Mouse (Mus musculus): ENCODE measurements at regions not wholly inside any gene's neighbourhood (a gene's known extent, or its start where the extent isn't known, plus 50 kb on each side); places are given as distances from the start of the nearest gene placed in this dataset.
A peak's percentile ranks its signal among the peaks of the same experiment; 100 is the strongest.

DNA sequence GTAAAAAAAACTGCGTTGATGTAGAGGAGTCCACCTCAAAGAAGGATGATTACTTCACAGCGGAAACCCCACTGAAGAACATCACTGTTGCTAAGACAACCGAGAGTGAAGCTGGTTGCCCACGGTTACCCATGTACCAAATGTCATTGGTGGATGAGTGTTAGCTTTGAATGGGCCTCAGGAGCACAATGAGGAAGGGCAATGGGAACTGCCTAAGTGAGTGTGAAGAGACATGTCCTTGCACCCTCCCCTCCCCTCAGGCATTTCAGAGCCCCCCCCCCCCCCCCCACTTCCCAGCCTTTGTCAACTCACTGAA, 96.1 kb upstream of the Chd2 start:
- DNase-seq (ENCODE audit: low spot score in 2 of 2): no peak

DNA sequence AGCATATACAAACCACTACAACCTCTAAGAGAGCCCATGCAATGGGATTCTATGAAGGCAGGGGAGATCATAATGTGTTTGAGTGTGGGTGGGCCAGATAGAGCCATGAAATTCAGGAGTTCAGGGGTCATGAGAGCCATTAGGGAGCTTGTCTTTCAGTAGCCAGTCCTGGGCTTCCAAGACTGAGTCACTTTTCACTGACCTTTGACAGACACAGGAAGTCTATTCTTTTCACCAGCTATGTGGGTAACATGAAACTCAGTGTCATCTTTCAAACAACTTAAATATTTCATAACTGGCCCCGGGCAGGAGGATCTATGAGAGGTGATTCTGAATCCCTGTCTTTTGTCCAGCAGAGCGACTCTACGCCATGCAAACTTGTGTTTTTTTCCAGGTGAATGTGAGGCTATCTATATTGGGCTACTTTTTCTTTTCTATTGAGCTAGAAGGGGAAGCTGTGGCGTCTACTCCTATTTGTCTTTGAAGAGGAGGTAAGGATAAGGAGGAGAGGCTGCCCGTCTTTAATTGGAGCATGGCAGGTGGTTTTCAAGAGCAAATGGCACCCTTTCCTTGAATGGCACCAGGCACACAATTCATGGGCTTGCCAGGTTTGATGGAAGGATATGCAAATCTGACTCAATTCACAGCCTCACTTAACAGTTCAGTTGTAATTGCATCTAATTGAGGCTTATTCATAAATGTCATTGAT, 95.6 kb upstream of the Chd2 start:
- DNase-seq (ENCODE audit: low spot score in 2 of 2): no peak

DNA sequence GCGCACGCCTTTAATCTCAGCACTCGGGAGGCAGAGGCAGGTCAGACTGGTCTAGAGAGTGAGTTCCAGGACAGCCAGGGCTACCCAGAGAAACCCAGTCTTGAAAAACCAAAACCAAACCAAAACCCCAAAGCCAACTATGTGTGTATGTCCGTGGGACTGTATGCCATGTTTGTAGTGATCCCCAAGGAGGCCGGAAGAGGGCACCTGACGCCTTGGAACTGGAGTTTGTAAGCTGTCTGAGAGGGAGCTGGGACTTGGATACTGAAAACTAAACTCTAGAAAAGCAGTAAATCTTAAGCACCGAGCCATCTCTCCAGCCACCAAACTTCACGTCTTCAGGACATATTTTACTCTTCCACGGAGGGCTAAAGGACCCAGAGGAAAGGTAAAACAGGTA, 93.8 kb upstream of the Chd2 start:
- no peak for DNase-seq (ENCODE audit: low spot score in 2 of 2)

DNA sequence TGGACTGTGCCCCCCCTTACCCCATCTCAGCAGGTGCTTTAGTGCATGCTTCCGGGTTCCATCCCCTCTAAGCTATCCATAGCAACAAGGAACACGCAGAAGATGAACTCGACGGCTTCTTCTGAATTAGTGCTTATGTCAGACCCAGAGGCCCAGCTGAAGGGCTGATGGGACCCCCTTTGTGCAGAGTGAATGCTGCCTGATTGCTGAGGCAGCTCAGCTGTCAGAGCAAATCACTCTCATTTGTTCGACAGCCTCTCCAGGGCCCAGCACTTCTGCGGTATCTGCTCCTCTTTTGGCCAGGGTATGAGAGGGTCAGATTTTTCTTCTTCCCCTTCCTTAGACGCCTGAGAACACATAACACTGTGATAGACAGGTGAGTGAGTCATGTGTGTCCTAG, 89.2 kb upstream of the Chd2 start:
- DNase-seq (ENCODE audit: low spot score in 2 of 2): no peak

DNA sequence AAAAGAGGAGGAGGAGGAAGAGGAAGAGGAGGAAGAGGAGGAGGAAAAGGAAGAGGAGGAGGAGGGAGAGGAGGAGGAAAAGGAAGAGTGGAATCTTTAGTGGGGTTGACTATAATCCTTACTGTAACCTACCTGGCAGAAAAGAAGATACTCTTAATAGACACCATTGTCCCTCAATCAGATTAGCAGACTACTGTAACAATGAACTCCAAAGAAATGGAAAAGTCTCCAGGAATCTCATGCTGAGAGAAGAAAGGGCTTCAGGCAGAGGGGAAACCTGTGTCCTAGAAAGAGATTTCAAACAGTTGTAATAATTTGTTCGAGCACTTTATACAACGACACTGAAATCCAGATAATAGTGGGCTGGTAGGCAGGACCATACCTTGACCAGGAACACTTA, 87.6 kb upstream of the Chd2 start:
- no peak for DNase-seq (ENCODE audit: low spot score in 2 of 2)

DNA sequence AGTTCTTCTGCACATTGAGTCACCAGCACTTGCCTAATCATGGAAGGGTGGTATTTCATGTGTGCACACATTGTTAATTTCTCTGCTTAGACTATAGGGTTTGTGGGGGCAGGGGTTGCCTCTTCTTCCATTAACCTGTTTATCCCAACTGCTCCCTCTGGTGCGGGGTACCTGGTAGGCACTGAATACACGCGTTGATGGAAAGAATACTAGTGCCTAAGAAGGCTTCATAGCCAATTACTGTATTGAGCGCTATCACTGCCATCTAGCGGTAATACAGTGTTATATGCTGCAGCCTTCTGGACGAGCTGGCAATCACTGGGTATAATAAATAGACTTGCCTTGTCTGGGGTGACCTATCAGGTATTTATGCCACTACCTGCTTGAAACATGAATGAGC, 86.4 kb upstream of the Chd2 start:
- DNase-seq (ENCODE audit: low spot score in 2 of 2): peak in 1 of 2 experiments; percentile 63

DNA sequence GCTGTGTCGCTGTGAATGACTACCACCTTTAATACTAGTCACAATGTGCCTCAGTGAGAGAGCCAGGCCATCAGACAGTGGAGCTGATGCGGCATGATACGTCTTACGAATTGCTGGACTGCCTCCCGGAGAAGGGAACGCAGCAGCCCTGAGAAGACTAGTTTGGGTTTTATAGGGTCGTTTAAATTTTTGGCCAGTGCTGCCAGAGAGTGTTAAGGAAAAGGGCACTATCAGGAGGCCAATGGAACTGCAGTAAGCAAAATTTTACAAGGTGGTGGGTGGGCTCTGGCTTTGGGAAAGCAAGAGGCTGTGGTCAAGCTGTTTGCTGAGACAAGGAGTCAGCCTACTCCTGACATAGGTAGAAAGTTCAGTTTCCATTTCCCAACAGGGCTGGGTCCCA, 84.7 kb upstream of the Chd2 start:
- no peak for DNase-seq (ENCODE audit: low spot score in 2 of 2)

DNA sequence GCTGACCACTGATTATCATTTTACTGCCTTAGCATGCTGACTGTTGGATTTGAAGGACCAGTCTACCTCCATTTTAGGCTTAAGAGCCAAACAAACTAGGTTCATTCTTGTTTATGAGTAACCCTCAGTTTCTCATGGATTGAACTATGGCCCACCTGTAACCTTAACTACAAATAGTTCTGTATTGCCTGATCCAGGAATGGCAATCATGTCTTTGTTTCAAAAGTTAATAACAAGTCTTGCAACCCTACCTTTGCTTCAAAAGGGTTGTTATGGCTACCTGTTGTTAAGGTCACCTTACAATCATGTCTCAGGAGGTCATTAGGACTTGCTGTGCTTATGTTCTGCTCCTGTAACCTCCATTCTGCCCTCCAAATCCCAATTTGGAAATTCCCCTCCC, 84.0 kb upstream of the Chd2 start:
- no peak for DNase-seq (ENCODE audit: low spot score in 2 of 2)

DNA sequence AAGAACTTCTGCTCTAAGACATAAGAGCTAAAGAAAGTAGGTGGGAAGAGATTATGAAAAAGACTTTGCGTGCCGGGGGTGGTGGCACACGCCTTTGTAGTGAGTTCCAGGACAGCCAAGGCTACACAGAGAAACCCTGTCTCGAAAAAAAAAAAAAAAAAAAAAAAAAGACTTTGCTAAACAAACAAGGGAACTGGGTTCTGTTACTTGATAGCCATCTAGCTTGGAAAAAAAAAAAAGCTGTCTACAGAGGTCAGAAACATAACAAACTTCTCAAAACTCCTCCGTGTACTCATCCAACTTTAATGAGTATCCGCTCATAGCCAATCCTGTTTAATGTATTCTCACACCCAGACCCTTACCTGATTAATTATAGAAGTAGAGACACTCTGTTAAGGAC, 83.4 kb upstream of the Chd2 start:
- no peak for DNase-seq (ENCODE audit: low spot score in 2 of 2)

DNA sequence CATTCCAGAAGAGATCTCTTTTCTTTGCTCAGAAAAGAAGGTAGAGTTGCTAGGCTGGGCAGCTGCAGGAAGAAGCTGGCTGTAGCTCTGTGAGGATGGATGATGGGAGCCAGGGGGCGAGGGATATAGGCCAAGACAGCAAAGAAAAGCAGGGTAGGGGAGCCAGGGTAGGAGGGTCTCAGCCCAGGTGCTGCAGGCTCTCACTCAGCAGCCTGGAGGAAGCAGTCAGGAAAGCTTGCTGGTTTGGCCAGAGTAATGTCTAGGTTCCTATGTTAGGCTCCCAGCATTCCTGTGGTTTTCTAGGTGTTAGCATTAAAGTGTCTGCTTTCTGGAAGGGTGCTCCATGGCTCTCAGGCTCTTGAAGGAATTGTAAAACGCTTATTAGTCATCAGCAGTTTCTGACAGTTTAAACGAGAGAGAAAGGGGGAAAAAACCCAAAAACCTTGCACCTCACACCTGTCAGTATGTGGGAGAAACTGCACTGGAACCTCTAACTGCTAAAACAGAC, 82.5 kb upstream of the Chd2 start:
- no peak for DNase-seq (ENCODE audit: low spot score in 2 of 2)

DNA sequence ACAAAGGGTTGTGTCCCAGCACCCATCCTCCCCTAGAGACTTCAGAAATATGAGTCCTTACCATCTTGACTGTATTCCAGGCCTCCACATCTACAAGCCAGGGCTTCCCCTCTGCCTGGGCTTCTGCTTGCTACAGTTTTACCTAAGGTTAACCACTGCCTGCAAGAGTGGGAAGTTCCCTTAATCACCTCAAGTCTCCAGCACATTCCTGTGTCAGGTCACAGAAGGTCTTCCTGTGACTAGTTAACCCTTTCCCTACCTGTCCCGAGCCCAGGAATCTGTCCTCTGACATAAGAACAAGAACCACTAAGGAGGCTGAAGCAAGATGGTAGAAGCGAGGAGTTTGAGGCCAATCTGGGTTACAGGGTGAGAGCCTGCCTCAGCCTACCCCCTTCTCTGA, 80.8 kb upstream of the Chd2 start:
- DNase-seq (ENCODE audit: low spot score in 2 of 2): no peak

DNA sequence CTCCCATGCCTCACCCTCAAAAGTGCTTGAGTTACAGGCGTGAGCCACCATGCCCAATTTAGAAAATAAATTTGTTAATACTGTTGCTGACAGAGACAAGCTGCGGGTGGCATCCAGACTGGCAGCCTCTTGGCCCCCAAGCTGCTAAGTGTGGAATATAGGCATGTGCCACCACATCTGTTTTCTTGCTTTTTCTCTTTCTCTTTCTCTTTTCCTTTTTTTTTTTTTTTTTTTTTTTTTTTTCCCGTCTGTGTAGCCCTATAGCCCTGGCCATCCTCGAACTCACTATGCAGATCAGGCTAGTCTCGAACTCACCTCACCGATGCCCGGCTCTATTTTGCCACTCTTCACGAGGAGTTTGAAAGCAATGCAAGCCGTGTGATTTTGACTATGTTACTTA, 78.7 kb upstream of the Chd2 start:
- DNase-seq (ENCODE audit: low spot score in 2 of 2): no peak

DNA sequence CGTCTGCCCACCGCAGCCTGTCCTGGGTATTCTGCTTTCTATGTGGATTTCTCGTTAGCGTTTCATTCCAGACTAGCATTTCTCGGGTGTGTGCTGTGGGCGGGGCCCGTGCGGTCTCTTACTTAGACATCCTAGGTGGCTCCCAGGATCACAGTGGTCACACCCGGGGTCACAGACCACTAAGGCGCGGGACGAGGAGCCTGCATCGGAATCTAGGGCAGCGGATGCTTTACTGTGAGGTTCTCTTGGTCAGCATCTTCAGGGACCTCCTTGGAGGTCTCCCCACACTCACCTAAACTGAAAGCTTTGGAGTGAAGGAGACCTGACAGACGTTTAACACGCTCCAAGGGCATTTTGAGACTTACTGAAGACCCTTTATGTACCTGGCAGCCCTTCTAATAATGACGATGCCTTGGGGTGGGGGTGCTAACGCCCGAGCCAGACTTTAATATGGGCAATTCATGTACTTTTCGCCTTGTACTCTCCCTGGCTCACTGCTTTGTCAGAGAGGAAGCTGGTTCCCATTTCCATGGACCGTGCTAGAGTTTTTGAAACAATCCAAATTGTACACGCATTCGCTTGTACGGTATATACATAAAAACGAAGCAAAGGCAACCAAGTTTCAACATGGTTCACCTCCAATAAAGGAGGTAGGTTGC, 77.3 kb upstream of the Chd2 start:
- DNase-seq (ENCODE audit: low spot score in 2 of 2): peak in 1 of 2 experiments; percentile 29

DNA sequence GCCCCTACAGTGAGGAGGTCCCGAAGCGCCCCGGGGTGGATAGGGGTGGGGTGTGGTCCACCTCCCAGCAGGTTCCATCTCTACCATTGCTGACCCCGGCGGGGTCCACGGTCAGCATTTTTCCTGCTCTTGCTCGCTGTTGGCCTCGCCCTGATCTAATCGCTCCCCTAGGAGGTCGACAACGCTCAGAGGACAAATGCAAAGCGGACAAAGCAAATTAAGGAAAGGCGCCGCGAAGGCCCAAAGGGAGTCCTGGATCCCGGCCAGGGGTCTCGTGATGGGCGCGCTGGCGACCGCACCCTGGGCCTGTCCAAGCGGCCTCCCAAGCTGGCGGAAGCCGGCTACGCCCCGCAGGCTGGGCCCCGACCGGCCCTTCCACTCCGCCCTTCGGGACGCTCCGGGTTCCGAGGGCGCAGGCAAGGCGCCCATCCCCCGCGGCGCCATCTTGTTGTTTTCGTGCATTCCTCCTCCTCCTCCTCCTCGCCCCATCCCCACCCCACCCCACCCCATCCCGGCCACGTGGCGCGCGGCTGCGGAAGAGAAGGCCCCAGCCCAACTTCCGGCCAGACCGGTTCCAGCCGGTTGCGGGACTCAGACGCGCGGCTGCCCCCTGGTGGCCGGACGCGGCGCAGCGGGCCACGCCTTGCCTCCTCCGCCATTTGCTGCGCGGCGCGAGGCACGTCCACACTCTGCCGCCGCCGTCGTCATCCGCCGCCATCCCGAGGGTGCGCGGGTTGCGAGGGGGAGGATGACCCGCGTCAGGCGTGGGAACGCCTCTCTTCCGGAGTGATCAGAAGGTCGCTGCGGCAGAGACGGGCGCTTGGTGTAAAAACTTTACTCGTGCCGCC, 76.5 kb upstream of the Chd2 start:
- peak; percentile 100 for DNase-seq (ENCODE audit: low spot score in 2 of 2)

DNA sequence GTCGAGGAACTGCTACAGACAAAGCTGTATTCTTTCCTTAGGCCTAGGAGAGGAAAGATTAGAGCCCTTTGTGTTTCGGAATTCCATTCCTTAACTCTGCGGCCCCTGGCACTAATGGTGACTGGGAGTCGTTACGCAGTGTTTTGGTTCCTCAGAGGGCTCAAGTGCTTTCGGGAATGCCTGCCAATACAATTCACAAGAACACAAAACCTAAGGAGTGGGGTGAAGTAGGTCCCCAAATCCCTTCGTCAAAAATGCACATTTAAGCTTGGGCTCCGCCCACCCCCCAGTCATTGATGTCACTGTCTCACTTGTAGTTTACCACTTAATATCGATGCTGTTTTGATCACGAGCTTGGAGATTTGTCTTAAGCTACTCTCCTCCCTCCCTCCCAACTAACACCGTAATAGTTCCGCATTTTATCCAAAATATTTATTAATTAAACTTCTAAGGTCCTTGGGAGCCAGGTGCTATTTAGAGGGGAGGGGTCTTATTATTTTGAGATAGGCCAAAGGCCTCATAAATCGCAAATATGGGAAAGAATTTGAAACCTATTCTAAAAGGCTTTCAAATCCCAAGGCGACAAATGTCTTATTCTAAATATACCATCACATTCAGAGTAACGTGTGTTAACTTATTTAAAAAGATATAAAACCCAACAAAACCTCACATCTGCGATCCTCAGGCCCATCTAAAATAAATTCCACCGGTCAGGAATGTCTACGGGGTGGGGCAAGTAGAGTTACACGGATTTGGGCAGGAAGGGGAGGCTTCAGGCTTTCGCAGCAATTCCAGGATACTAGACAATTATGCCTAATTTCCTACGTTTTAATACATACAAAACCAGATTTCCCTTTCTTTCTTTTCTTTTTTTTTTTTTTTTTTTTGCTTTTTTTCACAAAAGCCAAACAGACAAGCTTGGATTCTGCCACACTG, 75.6 kb upstream of the Chd2 start:
- DNase-seq (ENCODE audit: low spot score in 2 of 2): peak in 1 of 2 experiments; percentile 27

DNA sequence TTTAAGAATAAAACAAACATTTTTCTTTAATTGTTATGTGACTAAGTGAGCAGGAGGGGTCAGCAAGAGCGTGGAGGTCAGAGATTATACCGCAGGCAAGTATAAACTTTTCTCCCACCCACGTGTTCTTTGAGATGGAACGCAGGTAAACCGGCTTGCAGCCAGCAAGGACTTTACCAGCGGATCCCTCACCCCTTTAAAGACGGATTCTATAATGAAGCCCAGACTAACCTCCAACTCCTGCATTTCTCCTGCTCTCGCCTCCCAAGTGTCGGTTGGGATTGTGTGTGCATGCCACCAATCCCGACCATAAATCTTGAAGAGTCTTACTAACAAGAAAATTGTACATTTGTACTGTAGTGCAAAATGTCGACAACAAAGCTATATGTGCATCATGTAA, 74.4 kb upstream of the Chd2 start:
- DNase-seq (ENCODE audit: low spot score in 2 of 2): no peak

DNA sequence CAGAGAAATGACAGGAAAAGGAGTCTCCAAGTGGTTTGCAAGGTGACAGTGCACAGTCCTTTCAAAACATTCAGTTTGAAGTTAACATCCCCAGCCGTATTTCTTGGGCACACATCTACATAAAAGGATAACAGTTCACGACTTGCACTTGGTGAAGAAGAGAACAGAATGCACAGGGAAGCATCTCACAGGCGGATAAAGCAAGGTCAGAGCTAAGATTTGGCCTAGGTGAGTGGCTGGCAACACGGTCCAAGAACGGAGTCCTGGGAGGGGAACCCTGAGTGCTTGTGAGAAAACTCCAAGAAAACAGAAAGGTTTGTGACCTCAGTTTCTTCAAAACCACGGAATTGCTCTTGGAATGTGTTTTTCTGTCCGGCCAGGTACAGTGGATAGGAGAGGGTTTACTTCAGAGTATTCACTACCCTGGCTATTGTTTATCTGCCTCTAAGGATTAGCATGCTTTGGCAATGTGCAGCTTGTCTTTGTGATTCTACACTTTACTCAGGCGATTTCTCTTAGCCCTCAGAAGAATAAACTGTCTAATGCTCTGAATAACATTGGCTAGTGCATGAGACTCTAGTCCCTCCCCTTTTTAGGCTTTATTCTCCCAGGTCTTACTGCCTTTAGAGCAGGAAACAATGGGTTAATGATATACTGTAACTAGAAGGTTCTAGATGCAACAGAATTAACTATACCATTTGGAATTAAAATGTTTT, 73.4 kb upstream of the Chd2 start:
- no peak for DNase-seq (ENCODE audit: low spot score in 2 of 2)

DNA sequence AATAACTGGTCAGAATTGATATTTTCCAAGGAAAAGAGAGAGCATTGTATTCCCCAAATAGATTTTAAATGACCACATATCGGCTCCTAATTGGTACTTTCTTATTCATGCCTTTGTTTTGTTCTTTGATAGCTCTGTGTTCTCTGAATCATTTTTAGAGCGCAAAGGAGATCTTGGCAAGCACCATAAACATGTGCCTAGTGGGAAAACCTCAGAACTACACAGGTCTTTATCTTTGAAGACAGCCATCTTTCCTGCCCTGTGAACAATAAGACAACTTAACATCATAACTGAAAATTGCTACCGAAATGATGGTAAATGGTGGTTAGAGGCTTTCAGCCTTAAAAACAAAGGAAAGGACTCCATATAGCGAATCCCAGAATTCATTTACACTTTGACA, 72.7 kb upstream of the Chd2 start:
- DNase-seq (ENCODE audit: low spot score in 2 of 2): no peak

DNA sequence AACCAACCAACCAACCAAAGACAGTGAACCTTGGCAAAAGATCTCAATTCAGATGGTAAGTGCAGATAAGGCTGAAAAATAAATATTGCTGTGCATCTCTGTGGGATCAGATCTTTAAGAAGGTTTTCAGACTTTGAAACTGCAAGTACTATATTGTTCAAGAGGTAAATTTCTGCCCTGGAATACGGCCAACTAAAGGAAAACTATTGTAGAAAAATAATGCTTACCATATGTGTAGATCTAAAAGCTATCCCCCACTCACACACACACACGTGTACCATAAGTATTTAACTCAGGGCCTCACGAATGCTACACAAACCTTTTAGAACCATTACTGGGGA, 71.1 kb upstream of the Chd2 start:
- DNase-seq (ENCODE audit: low spot score in 2 of 2): no peak

DNA sequence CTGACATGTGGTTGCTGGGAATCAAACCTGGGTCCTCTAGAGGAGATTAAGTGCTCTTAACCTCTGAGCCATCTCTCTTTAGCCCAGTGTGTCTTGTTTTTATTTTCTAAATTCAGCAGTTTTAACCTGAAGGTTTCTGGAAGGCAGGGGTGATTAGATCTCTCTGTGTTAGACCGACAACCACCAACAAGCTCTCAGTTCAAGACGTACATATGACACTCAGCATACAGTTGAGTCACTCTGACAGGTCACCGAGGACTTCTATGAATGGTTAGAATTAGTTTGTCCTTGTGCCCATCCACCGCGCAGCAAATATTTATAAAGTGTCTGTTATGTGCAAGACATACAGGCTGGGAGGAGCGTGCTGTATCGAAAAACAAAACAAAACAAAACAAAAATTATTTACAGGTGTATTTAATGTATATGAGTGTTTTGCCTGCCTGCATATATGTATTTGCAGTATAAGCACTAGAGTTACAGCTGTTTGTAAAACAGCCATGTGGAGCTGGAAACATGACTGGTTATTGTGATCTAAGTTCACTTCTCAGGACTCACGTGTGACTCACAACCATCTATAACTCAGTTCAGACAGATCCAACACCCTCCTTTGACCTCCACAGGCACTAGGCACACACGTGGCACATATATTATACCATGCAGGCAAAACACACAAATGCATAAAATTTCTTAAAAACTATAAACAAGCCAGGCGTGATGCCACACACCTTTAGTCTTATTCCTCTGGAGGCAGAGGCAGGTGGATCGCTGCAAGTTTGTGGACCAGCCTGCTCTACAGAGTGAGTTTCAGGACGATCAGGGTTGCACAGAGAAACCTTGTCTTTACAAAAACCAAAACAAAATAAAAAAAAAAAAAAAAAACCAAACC, 70.5 kb upstream of the Chd2 start:
- DNase-seq (ENCODE audit: low spot score in 2 of 2): no peak

Data from cerebellum, postnatal 4 days (tissue).